Mouse (Mus musculus) kidney, adult 2 months (tissue): ENCODE measurements around the gene Ncdn.

Experiments used
- CTCF ChIP-seq: fragments of 200-500 bp; conservative IDR thresholded peaks from 2 replicates; pipeline ENCODE4 v1.5.1; 2011; ENCODE audit warnings: low read depth, mild to moderate bottlenecking, control low read depth, low read length, moderate library complexity, mixed read lengths; ENCODE audit not compliant: insufficient read depth, insufficient read length
- POLR2A ChIP-seq: fragments of 200-500 bp; IDR thresholded peaks from one replicate; pipeline ENCODE4 v1.6.1; 2011; ENCODE audit warnings: low read depth, low read length, control low read depth

- TF ChIP-seq POLR2A: no peak
- TF ChIP-seq CTCF: no peak
Measured at GRCm38 (mm10) chr4:126751556-126752023, 1.6 kb downstream of the Ncdn start.
